Mouse (Mus musculus): ENCODE measurements around the gene Dact3.

DNA sequence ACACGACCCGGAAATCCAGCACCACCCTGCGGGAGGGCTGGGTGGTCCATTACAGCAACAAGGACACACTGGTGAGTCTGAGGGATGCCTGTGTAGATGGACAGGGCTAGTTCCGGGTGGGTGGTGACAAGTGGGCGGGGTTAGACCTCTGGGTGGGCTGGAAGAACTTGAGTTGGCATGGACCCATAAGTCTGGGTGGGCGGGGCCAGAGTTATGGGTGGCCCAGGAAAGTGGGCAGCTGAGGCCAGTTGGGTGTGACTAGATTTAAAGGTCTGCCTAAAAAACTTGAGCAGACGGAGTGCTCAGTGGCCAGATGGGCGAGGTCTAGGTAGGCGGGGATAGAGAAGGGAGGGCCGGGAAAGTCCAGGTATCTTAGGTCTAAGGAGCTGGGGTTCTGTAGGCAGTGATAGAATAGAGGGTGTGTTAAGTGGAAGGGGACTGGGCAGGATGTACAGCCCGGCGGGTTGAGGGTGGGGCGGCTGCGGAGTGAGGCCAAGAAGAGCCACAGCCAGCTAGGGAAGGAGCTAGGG lies 21.8 kb upstream of the Dact3 start:
- TF ChIP-seq POLR2A (IDR thresholded peaks at IDR 0.05; ENCODE audit: low read depth, low read length): no peak
- no peak for TF ChIP-seq CTCF (IDR thresholded peaks at IDR 0.05; ENCODE audit: borderline replicate concordance, insufficient read depth, low read length)
